Mouse (Mus musculus): Measurements from ENCODE around the gene Ank3. TPM values are rescaled to one million over a fixed set of nuclear protein-coding genes. Genes with fewer than 3 reads are reported as not detected.

Ank3 gene
- polyA plus RNA-seq, 1 experiment from 2014 or later: 10.0 TPM

DNA sequence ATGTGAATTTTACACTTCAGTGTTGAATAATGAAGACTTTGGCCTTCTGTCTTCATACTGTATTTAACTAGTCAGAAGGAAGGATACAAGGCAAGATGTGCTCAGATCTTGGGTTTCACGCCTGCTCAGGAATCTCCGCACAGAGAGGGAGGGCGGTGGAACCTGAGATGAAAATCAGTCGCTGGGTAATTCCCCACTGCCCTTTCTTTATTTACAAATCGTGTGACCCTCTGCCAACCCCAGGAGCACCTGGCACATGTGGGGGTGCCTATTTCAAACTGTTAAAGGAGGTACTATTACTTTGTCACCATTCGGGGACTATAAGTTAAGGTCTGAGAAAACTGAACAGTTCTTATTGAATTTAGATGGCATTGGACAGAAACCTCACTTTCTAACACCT, 148.1 kb downstream of the Ank3 start:
- Histone ChIP-seq H3K9me3 (replicated peaks) (no peaks in the 10 kb centered on the region), H3K9ac (no peak overlapping the region), H3K27ac (no peak overlapping the region), H3K4me3 (no peak overlapping the region), H3K4me1 (0 out of 2 replicates have a peak, but pooled peaks cover 9% of the 10 kb centered on the region), H3K36me3 (no peaks in the 10 kb centered on the region), H3K27me3 (replicated peaks) (no peaks in the 10 kb centered on the region), H3K4me2 (no peak overlapping the region)
- WGBS (ENCODE audit: insufficient replicate concordance): 74% methylated on average over 6 of the region's 6 CpGs
- no peak for ATAC-seq

DNA sequence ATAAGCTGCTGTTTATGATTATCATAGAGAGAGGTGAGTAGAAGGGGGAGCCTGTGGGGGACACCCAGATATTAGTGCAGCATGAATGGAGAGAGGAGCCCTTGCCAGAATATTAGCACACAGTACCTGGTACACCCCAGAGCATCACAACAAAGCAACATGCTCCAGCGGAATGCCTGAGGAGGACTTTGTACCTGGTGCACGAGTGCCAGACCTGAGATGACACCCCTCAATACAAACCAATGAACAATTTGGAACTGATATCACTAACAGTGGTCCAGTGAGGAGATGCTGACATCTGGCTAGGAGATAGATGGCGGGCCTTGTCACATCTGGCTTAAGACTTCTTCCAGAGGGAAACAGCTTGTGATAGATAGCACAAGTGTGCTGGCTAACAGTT, 150.2 kb downstream of the Ank3 start:
- no peak for ATAC-seq
- Histone ChIP-seq H3K27me3 (replicated peaks) (no peaks in the 10 kb centered on the region), H3K4me2 (no peak overlapping the region), H3K9ac (no peak overlapping the region), H3K4me3 (no peak overlapping the region), H3K9me3 (replicated peaks) (no peaks in the 10 kb centered on the region), H3K4me1 (0 out of 2 replicates have a peak, but pooled peaks cover 9% of the 10 kb centered on the region), H3K27ac (no peak overlapping the region), H3K36me3 (no peaks in the 10 kb centered on the region)
- WGBS (ENCODE audit: insufficient replicate concordance): 55% methylated on average over 3 of the region's 3 CpGs

DNA sequence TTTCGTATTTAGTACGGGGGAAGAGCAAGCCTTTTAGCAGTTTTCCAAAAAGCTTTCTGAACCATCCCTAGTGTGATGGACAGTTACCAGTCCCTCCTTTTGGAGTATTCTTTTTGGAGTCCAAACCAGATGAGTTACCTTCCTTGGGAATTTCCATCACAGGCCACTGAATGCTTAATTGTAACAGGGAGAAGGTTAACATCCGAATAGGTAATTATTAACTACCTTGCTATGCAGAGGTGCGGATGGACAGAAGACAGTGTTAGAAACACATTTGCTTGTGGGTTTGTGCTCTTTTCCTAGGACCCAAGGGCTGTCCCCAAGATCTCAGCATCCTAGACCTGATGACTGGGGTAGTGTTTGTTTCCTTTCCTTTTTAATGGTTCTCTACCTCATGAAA, 150.6 kb downstream of the Ank3 start:
- no peak overlapping the region for H3K9ac ChIP-seq
- 0 out of 2 replicates have a peak, but pooled peaks cover 9% of the 10 kb centered on the region for H3K4me1 ChIP-seq
- H3K36me3 ChIP-seq: no peaks in the 10 kb centered on the region
- ATAC-seq: no peak
- H3K9me3 ChIP-seq (replicated peaks): no peaks in the 10 kb centered on the region
- WGBS (ENCODE audit: insufficient replicate concordance): 81% methylated on average over 4 of the region's 4 CpGs
- no peaks in the 10 kb centered on the region for H3K27me3 ChIP-seq (replicated peaks)
- no peak overlapping the region for H3K4me3 ChIP-seq
- no peak overlapping the region for H3K4me2 ChIP-seq
- H3K27ac ChIP-seq: no peak overlapping the region

DNA sequence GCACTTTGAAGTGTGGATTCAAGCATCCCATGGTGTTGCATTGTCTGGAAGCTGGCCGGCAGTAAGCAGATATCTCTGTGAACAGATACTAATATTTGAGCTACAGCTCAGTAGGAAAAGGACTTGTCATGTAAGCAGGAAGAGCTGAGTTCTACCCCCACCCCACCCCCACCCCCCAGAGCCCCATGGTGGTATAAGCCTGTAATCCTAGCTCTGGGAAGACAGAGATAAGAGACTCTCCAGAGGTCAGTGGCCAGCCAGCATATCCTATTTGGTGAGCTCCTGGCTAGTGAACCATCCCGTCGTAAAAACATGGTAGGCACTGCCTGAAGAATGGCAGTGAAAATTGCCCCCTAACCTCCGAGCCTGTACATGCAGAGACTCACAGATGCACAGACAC, 152.3 kb downstream of the Ank3 start:
- ATAC-seq: no peak
- 22% methylated on average over 4 of the region's 4 CpGs for WGBS (ENCODE audit: insufficient replicate concordance)
- Histone ChIP-seq H3K4me3 (no peak overlapping the region), H3K9me3 (replicated peaks) (no peaks in the 10 kb centered on the region), H3K4me2 (no peak overlapping the region), H3K9ac (no peak overlapping the region), H3K27ac (no peak overlapping the region), H3K4me1 (0 out of 2 replicates have a peak, but pooled peaks cover 9% of the 10 kb centered on the region), H3K36me3 (no peaks in the 10 kb centered on the region), H3K27me3 (replicated peaks) (no peaks in the 10 kb centered on the region)

DNA sequence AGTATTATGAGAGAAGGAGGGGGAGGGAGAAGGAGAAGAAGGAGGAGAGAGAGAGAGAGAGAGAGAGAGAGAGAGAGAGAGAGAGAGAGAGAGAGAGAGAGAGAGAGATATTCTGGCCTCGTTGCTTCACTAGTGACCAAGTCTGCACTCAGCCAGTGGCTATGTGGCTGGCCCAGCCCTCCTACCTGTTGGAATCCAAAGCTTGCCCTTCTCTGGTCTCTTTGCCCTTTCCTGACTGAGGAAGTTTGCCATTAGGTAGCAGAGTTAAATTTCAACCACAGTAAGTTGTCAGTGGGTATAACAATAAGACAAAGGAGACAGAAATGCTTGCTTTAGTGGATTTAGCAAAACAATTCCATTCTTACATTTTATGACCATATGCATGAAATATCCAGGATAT, 154.5 kb downstream of the Ank3 start:
- WGBS (ENCODE audit: insufficient replicate concordance): 27% methylated on average over 1 of the region's 1 CpGs
- ATAC-seq: no peak
- Histone ChIP-seq H3K4me1 (0 out of 2 replicates have a peak, but pooled peaks cover 9% of the 10 kb centered on the region), H3K4me2 (no peak overlapping the region), H3K27me3 (replicated peaks) (no peaks in the 10 kb centered on the region), H3K9me3 (replicated peaks) (no peaks in the 10 kb centered on the region), H3K27ac (no peak overlapping the region), H3K4me3 (no peak overlapping the region), H3K36me3 (no peaks in the 10 kb centered on the region), H3K9ac (no peak overlapping the region)

DNA sequence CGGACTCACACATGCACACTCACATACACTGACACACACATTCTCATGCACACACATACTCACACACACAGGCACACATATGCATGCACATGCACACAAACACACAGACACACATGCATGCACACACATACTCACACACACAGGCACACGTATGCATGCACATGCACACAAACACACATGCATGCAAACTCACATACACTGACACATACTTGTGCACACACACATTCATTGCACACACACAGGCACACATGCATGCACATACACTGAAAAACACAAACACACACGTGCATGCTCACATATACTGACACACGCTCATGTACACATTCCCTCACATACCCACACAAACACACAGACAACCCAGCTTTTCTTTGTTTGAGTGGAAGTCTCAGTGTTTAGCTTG, 157.0 kb downstream of the Ank3 start:
- Histone ChIP-seq H3K9ac (no peak overlapping the region), H3K4me1 (0 out of 2 replicates have a peak, but pooled peaks cover 6% of the 10 kb centered on the region), H3K4me3 (no peak overlapping the region), H3K27me3 (replicated peaks) (no peaks in the 10 kb centered on the region), H3K36me3 (no peaks in the 10 kb centered on the region), H3K27ac (no peak overlapping the region), H3K9me3 (replicated peaks) (no peaks in the 10 kb centered on the region), H3K4me2 (no peak overlapping the region)
- WGBS (ENCODE audit: insufficient replicate concordance): 71% methylated on average over 4 of the region's 4 CpGs
- no peak for ATAC-seq

DNA sequence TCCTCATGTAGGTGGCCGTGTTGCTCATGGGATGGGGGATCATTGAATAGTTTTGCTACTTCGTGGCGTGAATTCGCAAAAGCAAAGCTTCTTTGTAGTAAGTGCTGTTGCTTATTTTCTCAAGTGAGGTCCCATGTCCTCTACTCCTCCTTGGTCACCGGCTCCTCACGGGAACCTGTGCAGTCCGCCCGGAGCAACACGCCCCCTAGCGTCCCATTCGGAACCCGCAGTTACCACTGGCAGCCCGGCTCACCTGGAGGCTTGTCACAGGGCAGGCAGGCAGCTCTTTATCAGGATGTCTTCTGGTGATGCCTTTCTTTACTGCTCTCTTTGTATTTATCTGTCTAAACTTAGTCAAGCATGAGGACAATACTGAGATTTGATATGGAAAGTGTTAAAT, 157.7 kb downstream of the Ank3 start:
- ATAC-seq: no peak
- Histone ChIP-seq H3K9me3 (replicated peaks) (no peaks in the 10 kb centered on the region), H3K27ac (no peak overlapping the region), H3K27me3 (replicated peaks) (no peaks in the 10 kb centered on the region), H3K4me1 (no peaks in the 10 kb centered on the region), H3K4me2 (no peak overlapping the region), H3K9ac (no peak overlapping the region), H3K36me3 (no peaks in the 10 kb centered on the region), H3K4me3 (no peak overlapping the region)
- WGBS (ENCODE audit: insufficient replicate concordance): 18% methylated on average over 13 of the region's 13 CpGs

DNA sequence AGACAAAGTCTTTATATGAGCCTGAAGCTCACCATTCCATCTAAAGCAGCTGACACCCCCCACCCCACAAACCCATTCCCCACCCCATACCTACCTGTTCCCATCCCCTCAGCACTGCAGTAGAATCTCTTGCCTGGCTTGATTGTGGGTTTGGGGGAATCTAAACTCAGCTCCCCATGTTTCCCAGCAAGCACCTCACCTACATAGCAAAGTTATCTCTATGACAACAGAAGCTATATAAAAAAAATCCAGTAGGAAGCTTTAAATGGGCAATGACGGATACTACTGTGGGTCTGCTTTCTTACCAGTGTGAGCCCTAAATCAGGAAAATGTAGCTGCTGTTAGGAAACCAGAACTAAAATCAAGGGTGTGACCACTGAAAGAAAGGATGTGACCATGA, 161.7 kb downstream of the Ank3 start:
- Histone ChIP-seq H3K27me3 (replicated peaks) (no peaks in the 10 kb centered on the region), H3K4me3 (no peak overlapping the region), H3K4me2 (no peak overlapping the region), H3K9ac (no peak overlapping the region), H3K36me3 (no peaks in the 10 kb centered on the region), H3K9me3 (replicated peaks) (no peaks in the 10 kb centered on the region), H3K4me1 (no peaks in the 10 kb centered on the region), H3K27ac (no peak overlapping the region)
- WGBS (ENCODE audit: insufficient replicate concordance): 53% methylated on average over 1 of the region's 1 CpGs
- no peak for ATAC-seq

DNA sequence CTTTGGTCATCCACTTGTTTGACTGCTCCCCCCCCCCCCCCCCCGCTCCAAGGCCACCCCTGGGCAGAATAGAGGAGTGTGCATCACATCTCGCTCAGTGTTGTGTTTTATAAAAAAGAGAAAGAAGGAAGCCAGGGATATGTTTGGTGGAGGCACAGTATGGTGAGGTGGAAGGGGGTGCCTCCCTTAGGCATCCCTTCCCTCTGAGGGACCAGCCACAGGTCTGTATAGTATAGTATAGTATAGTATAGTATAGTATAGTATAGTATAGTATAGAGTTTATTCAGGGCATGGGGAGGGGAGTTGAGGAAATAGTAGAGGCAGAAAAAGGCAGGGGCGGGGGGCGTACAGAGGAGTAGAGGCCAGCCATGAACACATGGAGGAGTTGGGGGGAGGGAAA, 164.4 kb downstream of the Ank3 start:
- Histone ChIP-seq H3K4me1 (no peaks in the 10 kb centered on the region), H3K9ac (no peak overlapping the region), H3K9me3 (replicated peaks) (no peaks in the 10 kb centered on the region), H3K27ac (no peak overlapping the region), H3K4me2 (no peak overlapping the region), H3K4me3 (no peak overlapping the region), H3K27me3 (replicated peaks) (no peaks in the 10 kb centered on the region), H3K36me3 (no peaks in the 10 kb centered on the region)
- no peak for ATAC-seq
- 69% methylated on average over 4 of the region's 4 CpGs for WGBS (ENCODE audit: insufficient replicate concordance)

DNA sequence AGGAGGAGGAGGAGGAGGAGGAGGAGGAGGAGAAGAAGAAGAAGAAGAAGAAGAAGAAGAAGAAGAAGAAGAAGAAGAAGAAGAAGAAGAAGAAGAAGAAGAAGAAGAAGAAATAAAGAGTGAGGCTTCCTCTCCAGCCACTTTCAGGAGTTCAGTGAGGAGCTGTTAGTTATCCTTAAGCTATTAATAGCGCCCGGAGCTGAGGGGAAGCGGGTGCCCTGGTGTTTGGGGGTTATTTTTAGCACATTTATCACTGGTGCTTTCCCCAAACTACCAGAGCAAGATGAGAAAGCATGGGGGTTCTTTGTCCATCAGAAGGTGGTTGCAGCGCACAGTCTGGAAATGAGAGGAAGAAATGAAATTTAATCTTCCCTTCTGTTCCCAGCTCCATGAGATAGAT, 166.5 kb downstream of the Ank3 start:
- 11% methylated on average over 4 of the region's 4 CpGs for WGBS (ENCODE audit: insufficient replicate concordance)
- no peaks in the 10 kb centered on the region for H3K27me3 ChIP-seq (replicated peaks)
- no peak overlapping the region for H3K4me3 ChIP-seq
- no peaks in the 10 kb centered on the region for H3K36me3 ChIP-seq
- H3K4me1 ChIP-seq: no peaks in the 10 kb centered on the region
- H3K9ac ChIP-seq: no peak overlapping the region
- H3K9me3 ChIP-seq (replicated peaks): no peaks in the 10 kb centered on the region
- no peak overlapping the region for H3K27ac ChIP-seq
- no peak for ATAC-seq
- H3K4me2 ChIP-seq: no peak overlapping the region

DNA sequence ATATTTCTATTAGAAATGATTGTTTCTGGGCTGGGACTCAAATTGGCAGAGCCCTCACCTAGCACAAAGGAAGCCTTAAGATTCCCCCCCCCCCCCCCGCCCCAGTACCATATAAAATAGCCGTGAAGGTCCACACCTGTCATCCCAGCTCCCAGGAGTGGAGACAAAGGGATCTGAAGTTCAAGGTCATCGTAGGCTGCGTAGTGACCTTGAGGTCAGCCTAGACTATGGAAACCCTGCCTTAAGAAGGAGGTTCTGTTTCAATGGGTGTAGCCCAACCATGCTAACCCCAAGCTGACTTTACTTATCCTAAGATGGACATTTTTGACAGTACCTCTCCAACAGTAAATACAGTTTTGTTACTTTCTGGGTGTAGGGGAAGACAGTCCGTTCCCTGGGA, 170.4 kb downstream of the Ank3 start:
- Histone ChIP-seq H3K9me3 (replicated peaks) (no peaks in the 10 kb centered on the region), H3K27ac (no peak overlapping the region), H3K4me1 (peaks cover 3% of the 10 kb centered on the region; the same call in 1 of the 2 replicates), H3K9ac (no peak overlapping the region), H3K36me3 (no peaks in the 10 kb centered on the region), H3K4me3 (no peak overlapping the region), H3K4me2 (no peak overlapping the region), H3K27me3 (replicated peaks) (peaks cover 36% of the 10 kb centered on the region)
- no peak for ATAC-seq
- WGBS (ENCODE audit: insufficient replicate concordance): 66% methylated on average over 5 of the region's 5 CpGs

DNA sequence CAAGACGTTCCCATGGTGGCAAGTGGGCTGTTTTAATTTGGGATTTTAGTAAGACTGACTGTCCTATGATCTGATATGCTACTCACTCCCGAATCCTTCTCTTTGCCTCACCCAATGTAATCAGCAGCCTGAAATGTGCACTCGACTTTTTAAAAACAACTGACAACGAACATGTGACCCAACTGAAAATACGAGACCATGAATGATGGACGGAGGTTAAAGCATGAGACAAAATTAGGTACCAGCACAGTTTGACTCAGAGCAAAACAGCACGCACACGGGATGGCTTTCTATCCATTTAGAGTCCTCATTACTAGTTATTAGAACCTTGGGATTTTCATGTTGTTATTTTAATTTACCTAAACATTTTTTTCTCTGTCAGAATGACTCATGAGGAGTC, 171.2 kb downstream of the Ank3 start:
- ATAC-seq: no peak

More for the DNA sequence above, 171.2 kb downstream of the Ank3 start:
- WGBS (ENCODE audit: insufficient replicate concordance): 63% methylated on average over 8 of the region's 8 CpGs
- Histone ChIP-seq H3K4me2 (no peak overlapping the region), H3K4me3 (no peak overlapping the region), H3K27ac (no peak overlapping the region), H3K4me1 (peaks cover 3% of the 10 kb centered on the region; the same call in 1 of the 2 replicates), H3K9ac (no peak overlapping the region), H3K27me3 (replicated peaks) (peaks cover 42% of the 10 kb centered on the region), H3K9me3 (replicated peaks) (no peaks in the 10 kb centered on the region), H3K36me3 (no peaks in the 10 kb centered on the region)
